Mouse (Mus musculus) lung, postnatal 0 days (tissue): ENCODE measurements around the gene Coa3. TPM values are rescaled to one million over a fixed set of nuclear protein-coding genes. Genes with fewer than 3 reads are reported as not detected.
A peak's percentile ranks its signal among the peaks of the same experiment; 100 is the strongest.

Experiments
- ATAC-seq: fragments of 200-750 bp; cut with Nextera tagmentation; 2 replicates; pipeline ENCODE4 v1.8.0; 2017; ENCODE audit warnings: moderate library complexity
- DNase-seq: peaks from one replicate; pipeline ENCODE4 v3.0.0-alpha.2; 2016; ENCODE audit warnings: low spot score
- H3K27ac ChIP-seq: fragments of 300-500 bp; sonication (generic); 2 replicates; pipeline ENCODE4 v1.5.1; 2014; ENCODE audit warnings: antibody characterized with exemption, mild to moderate bottlenecking, low read length, mixed read lengths
- H3K27me3 ChIP-seq: fragments of 300-500 bp; sonication (generic); replicated peaks from 2 replicates; pipeline ENCODE4 v1.6.1; 2014; ENCODE audit warnings: low read length, mixed read lengths; ENCODE audit not compliant: insufficient read depth
- H3K36me3 ChIP-seq: fragments of 300-500 bp; sonication (generic); 2 replicates; pipeline ENCODE4 v1.6.1; 2014; ENCODE audit warnings: low read length, mixed read lengths; ENCODE audit not compliant: insufficient read depth
- H3K4me1 ChIP-seq: fragments of 300-500 bp; sonication (generic); 2 replicates; pipeline ENCODE4 v1.6.1; 2014; ENCODE audit warnings: antibody characterized with exemption, low read depth, low read length, mixed read lengths; ENCODE audit not compliant: insufficient read depth
- H3K4me2 ChIP-seq: fragments of 300-500 bp; sonication (generic); replicated peaks from 2 replicates; pipeline ENCODE4 v1.6.1; 2014; ENCODE audit warnings: low read depth, mild to moderate bottlenecking, low read length, moderate library complexity, mixed read lengths
- H3K4me3 ChIP-seq: fragments of 300-500 bp; sonication (generic); 2 replicates; pipeline ENCODE4 v1.5.1; 2014; ENCODE audit warnings: low read depth, low read length
- H3K9ac ChIP-seq: fragments of 300-500 bp; sonication (generic); replicated peaks from 2 replicates; pipeline ENCODE4 v1.6.1; 2014; ENCODE audit warnings: low read depth, mild to moderate bottlenecking
- H3K9me3 ChIP-seq: fragments of 300-500 bp; sonication (generic); 2 replicates; pipeline ENCODE4 v1.6.1; 2016; ENCODE audit warnings: low read length, mixed read lengths
- CTCF ChIP-seq: IDR thresholded peaks from 2 replicates; pipeline ENCODE4 v1.5.1; 2016; ENCODE audit warnings: antibody characterized with exemption, mild to moderate bottlenecking
- EP300 ChIP-seq: IDR thresholded peaks from 2 replicates; pipeline ENCODE4 v1.6.1; 2016; ENCODE audit warnings: antibody characterized with exemption, mild to moderate bottlenecking, control low read depth
- WGBS: fragments of 180-500 bp; shearing (Covaris S2); extraction: QIAGEN DNeasy Blood & Tissue Kit; methylation state at CpG from one replicate; pipeline ENCODE4 v1.1.7; 2014; 5-methylcytosine and 5-hydroxymethylcytosine counted together
- polyA plus RNA-seq: library from polyadenylated mRNA; unstranded; fragments of >200 nt; fragmentation: Nextera tagmentation; extraction: Ambion mirVana; gene quantifications from 2 replicates; pipeline ENCODE4 v1.2.1, GENCODE M21; 2015

Coa3 gene
- polyA plus RNA-seq, 1 experiment from 2014 or later = 166 TPM

DNA sequence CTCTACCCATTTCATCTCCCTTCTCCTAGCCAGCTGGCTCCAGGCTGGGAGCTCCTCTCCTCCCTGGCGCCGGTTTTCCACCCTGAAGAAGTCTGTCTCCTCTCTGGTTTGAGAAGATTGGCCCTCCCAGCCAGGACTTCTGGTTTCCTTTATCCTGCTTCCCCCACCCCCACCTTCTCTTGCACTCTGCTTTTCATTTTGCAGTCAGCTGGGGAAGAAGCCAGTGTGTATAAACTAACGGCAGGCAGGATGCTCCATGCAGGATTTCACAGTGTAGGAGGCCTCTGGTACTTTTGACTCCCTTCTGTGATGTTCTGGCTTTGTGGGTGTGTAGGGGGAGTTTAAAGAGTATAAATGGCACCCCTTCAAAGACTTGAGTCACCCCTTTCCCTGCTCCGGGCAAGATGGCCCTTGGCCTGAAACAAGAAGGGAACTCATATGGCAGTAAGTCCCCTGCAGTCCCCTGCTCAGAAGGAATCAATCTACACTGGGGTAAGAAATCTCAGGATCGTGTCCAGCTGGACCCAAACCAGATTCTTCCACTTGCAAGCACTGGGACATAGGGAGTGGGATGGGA lies 40.8 kb downstream of the Coa3 start:
- H3K27me3 ChIP-seq = no peaks in the 10 kb centered on the region
- no peak overlapping the region for H3K4me3 ChIP-seq
- H3K4me1 ChIP-seq = no peaks in the 10 kb centered on the region
- no peaks in the 10 kb centered on the region for H3K9me3 ChIP-seq
- no peak overlapping the region for H3K4me2 ChIP-seq
- 34% methylated on average over 5 of the region's 5 CpGs for WGBS
- H3K36me3 ChIP-seq = no peaks in the 10 kb centered on the region
- TF ChIP-seq CTCF = no peak
- TF ChIP-seq EP300 = no peak
- peak; percentile 25 for DNase-seq
- ATAC-seq = peak; percentile 65
- H3K27ac ChIP-seq = peak overlapping the region; percentile 69
- no peak overlapping the region; the same call in 1 of the 2 replicates for H3K9ac ChIP-seq

GRCm38 (mm10) chr11:101236782-101237181 lies 42.1 kb downstream of the Coa3 start:
- WGBS = 94% methylated on average over 5 of the region's 5 CpGs
- Histone ChIP-seq H3K36me3 (no peaks in the 10 kb centered on the region), H3K4me2 (no peak overlapping the region), H3K27me3 (no peaks in the 10 kb centered on the region), H3K27ac (no peak overlapping the region), H3K4me3 (no peak overlapping the region), H3K9me3 (no peaks in the 10 kb centered on the region), H3K9ac (no peak overlapping the region), H3K4me1 (no peaks in the 10 kb centered on the region)
- no peak for TF ChIP-seq CTCF
- TF ChIP-seq EP300 = no peak
- no peak for DNase-seq
- ATAC-seq = no peak

- TF ChIP-seq CTCF (0 out of 2 replicates have a peak, but pooled peaks have one; percentile 14), EP300 (no peak)
- Histone ChIP-seq H3K27ac (no peak overlapping the region), H3K9me3 (no peaks in the 10 kb centered on the region), H3K4me3 (no peak overlapping the region), H3K36me3 (no peaks in the 10 kb centered on the region), H3K4me1 (0 out of 2 replicates have a peak, but pooled peaks cover 4% of the 10 kb centered on the region), H3K9ac (no peak overlapping the region), H3K27me3 (no peaks in the 10 kb centered on the region), H3K4me2 (no peak overlapping the region)
- no peak for DNase-seq
- no peak for ATAC-seq
Measured at GRCm38 (mm10) chr11:101235429-101235828, 43.5 kb downstream of the Coa3 start.

GRCm38 (mm10) chr11:101234124-101234523 lies 44.8 kb downstream of the Coa3 start:
- TF ChIP-seq EP300 (no peak), CTCF (no peak)
- Histone ChIP-seq H3K27me3 (no peaks in the 10 kb centered on the region), H3K27ac (no peak overlapping the region)

GRCm38 (mm10) chr11:101233240-101233639 lies 45.7 kb downstream of the Coa3 start:
- no peak overlapping the region for H3K27ac ChIP-seq
- no peaks in the 10 kb centered on the region for H3K36me3 ChIP-seq
- H3K4me3 ChIP-seq = no peak overlapping the region
- 45% methylated on average over 1 of the region's 1 CpGs for WGBS
- peaks cover 7% of the 10 kb centered on the region; the same call in 1 of the 2 replicates for H3K4me1 ChIP-seq
- DNase-seq = no peak
- ATAC-seq = no peak
- H3K4me2 ChIP-seq = no peak overlapping the region
- H3K9me3 ChIP-seq = no peaks in the 10 kb centered on the region
- no peak for TF ChIP-seq CTCF
- TF ChIP-seq EP300 = no peak
- no peak overlapping the region for H3K9ac ChIP-seq
- no peaks in the 10 kb centered on the region for H3K27me3 ChIP-seq

More at GRCm38 (mm10) chr11:101234124-101234523, 44.8 kb downstream of the Coa3 start:
- H3K9ac ChIP-seq = no peak overlapping the region
- no peaks in the 10 kb centered on the region for H3K9me3 ChIP-seq
- no peaks in the 10 kb centered on the region for H3K36me3 ChIP-seq
- H3K4me1 ChIP-seq = peaks cover 7% of the 10 kb centered on the region; the same call in 1 of the 2 replicates
- no peak overlapping the region for H3K4me2 ChIP-seq
- no peak for ATAC-seq
- DNase-seq = no peak
- no peak overlapping the region for H3K4me3 ChIP-seq

GRCm38 (mm10) chr11:101232010-101232839 lies 46.7 kb downstream of the Coa3 start:
- no peaks in the 10 kb centered on the region for H3K36me3 ChIP-seq
- 39% methylated on average over 6 of the region's 6 CpGs for WGBS
- no peaks in the 10 kb centered on the region for H3K9me3 ChIP-seq
- H3K4me2 ChIP-seq = peak overlapping the region; percentile 52
- peak overlapping the region; percentile 27 for H3K4me3 ChIP-seq
- no peaks in the 10 kb centered on the region for H3K27me3 ChIP-seq
- H3K4me1 ChIP-seq = peaks cover 7% of the 10 kb centered on the region; the same call in 1 of the 2 replicates
- ATAC-seq (peak; percentile 83), DNase-seq (peak; percentile 88)
- H3K9ac ChIP-seq = no peak overlapping the region
- TF ChIP-seq CTCF = no peak
- TF ChIP-seq EP300 = peak; percentile 98
- peak overlapping the region; percentile 93 for H3K27ac ChIP-seq
